Mouse (Mus musculus) large intestine, adult 2 months (tissue): ENCODE data around the gene Mef2a. TPM values are rescaled to one million over a fixed set of nuclear protein-coding genes. Genes with fewer than 3 reads are reported as not detected.
A peak's percentile ranks its signal among the peaks of the same experiment; 100 is the strongest.

Source experiments
- DNase-seq: peaks from one replicate; pipeline ENCODE4 v3.0.0-alpha.2; 2012; ENCODE audit warnings: low read depth, low spot score
- WGBS: fragments of 180-500 bp; shearing (Covaris S2); methylation state at CpG from one replicate; pipeline ENCODE4 v1.1.7; 2018; 5-methylcytosine and 5-hydroxymethylcytosine counted together
- polyA plus RNA-seq: library from polyadenylated mRNA; depleted of rRNA; stranded (reverse); fragments of >200 nt; gene quantifications from 2 replicates; pipeline ENCODE4 v1.2.3, GENCODE M21; 2012; rRNA removed

The Mef2a gene
- polyA plus RNA-seq, 1 experiment = 7.5 TPM

DNA sequence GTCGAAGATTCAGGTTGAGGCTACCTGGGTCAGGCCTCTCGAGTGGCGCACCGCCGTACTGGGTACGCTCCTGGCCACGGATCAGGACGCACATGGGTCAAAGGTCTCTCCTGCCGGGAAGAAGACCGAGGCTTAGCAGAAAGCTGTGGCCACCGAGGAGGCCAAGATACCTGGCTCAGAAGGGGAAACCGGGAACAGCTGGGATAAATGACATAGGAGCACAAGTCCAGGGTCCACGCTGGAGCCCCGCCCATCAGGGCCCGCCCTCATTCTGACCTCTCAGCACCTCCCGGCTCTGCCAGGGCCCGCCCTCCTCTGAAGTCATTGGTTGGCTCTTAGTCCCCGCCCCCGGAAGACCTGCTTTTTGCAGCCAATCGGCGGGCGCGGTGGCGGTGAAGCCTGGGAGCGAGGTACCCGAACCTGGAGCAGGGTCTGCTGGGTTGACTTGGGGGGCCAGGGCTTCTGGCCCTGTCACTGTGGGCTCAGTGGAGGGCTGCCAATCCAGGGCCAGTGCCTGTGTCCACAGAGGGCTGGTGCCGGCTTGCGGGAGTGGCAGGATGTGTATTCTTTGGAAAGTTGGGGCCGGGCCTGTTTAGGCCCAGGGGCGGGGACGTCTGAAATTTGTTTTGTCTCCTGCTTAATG is 150.3 kb downstream of the Mef2a start, which contains the start of gene Lysmd4:
Lysmd4 (plus strand) TSS at position 325 of the 643 bp plus-strand sequence.
- DNase-seq = peak; percentile 81
- 1% methylated on average over 31 of the region's 31 CpGs for WGBS

DNA sequence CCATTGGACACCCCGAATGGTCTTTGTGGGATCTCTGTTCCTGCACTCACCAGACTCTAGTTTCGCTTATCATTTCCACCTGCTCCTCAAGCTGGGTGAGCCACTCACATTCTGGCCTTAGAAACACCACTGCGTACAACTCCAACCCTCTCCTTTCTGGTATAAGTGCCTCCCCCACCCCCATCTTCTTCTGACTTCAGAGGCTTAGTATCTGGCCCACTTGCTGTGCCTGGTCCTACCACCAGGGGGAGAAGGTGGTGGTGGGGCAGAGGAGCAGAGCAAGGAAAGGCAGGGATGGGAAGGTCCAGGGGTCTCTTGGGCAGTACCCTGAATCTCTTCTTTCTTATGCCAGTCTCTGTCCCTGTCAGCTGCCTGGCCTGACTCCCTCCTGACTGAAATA is 155.6 kb downstream of the Mef2a start:
- no peak for DNase-seq
- WGBS = 81% methylated on average over 3 of the region's 3 CpGs

DNA sequence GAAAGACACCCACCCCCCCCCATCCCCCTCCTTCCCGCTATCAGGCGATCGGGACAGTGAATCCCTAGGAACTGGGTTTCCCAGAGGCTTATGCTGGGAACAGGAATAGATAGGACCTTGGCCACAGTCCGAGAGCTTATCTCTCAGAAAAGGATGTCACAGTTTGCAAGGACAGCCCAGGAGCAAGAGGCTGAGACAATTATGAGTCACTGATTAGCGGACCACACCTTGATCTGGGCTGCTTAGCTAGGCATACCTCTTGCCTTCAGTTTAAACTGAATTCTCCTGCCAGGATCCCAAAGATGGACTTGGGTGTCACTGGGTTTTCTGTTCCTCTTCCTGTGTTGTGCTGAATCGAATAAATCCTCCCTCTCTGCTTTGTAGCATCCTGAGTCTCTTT is 156.3 kb downstream of the Mef2a start:
- WGBS = 63% methylated on average over 6 of the region's 6 CpGs
- DNase-seq = no peak

DNA sequence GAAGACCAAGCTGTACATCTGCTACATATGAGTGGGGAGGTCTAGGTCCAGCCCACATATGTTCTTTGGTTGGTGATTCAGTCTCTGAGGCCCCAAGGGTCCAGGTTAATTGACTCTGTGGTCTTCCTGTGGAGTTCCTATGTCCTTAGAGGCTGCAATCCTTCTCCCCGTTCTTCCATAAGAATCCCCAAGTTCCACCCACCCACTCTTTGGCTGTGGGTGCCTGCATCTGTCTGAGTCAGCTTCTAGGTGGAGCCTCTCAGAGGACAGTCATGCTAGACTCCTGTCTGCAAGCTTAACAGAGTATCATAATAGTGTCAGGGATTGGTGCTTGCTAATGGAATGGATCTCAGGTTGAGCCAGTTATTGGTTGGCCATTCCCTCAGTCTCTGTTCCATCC is 159.1 kb downstream of the Mef2a start:
- 70% methylated on average over 1 of the region's 1 CpGs for WGBS
- DNase-seq = no peak

DNA sequence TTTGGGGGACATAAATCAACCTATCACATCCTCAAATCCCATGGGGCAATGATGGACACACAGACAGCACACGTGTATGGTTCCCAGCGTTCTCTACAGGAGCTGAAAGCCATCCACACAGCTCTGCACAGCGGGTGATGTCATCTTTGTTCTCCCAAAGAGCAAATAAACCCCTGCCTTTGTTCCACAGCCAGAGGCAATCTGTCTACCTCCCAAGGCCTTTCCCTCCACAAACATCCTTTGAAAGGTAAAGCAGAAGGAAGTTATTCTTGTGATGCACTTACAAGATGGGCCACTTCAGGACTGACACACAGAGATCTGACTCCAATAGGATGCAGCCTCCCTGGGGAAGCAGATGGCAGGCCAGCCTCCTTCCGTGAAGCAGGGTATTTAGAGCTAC is 160.7 kb downstream of the Mef2a start:
- no peak for DNase-seq
- WGBS = 40% methylated on average over 4 of the region's 4 CpGs

DNA sequence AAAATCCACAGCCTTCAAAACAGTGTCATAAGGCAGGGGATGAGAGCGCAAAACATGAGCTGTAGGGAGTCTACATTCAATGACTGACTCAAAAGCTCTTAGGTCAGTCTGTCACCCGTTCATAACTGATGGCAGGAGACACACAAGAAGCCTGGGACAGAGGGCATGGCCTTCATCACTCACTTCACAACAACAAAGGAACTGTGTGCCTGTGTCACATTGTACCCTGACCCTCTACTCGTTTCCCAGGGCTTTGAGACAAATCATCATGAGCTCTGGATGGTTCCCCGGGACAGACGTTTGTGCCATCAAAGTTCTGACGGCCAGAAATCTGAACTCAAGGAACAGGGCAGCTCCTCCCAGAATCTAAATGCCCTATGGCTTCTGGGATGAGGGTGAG is 161.3 kb downstream of the Mef2a start:
- no peak for DNase-seq
- WGBS = 77% methylated on average over 6 of the region's 6 CpGs

DNA sequence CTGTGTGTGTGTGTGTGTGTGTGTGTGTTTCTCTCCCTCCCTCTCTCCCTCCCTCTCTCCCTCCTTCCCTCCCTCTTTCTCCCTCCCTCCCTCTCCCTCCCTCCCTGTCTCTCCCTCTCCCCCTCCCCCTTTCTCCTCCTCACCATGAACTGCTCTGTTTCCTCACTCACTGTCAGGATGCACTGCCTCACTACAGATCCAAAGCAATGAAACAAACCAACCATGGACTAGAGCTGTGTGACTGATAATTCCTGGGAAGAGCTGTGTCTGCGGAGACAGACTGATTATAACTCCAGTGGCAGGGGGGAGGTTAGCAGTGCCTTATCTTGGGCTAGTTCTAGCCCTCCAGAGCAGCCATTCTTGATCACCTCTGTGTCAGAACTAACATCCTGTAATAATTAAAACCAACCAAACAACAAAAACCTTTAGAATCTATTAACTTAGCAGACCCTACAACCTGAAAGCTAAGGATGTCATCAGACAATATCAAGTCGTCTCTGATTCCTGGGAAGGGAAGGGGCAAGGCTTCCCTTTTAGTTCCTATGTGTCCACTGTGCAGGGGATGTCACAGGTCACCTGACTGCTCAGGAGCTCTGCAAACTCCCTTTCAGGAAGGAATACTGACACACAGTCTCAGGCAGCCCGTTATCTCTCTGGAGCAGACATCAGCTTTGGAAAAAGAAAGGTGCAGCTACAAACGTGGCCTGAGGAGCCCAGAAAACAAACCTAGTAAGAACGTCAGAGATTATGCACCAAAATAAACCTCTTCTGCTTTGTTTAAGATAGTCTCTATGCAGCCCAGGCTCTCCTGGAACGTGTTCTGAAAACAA is 162.4 kb downstream of the Mef2a start:
- DNase-seq = no peak
- 72% methylated on average over 6 of the region's 6 CpGs for WGBS

DNA sequence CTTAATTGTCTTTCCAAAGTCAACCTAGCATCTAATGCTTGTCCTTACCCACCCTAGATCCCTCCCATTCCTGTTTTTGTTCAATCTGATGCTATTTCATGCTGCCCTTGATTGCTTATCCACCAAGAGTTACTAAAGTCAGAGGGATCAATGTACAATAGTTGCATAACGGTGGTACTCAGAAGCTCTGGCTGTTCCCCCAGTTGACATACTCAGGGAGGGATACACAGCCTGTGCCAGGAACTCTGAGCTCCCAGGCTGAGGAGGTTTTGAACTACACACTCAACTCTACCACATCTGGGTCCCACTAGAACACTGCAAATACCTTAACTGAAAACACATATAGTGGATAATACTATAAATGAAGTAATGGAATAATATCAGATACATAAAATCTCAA is 164.3 kb downstream of the Mef2a start:
- 60% methylated on average over 1 of the region's 1 CpGs for WGBS
- DNase-seq = no peak

DNA sequence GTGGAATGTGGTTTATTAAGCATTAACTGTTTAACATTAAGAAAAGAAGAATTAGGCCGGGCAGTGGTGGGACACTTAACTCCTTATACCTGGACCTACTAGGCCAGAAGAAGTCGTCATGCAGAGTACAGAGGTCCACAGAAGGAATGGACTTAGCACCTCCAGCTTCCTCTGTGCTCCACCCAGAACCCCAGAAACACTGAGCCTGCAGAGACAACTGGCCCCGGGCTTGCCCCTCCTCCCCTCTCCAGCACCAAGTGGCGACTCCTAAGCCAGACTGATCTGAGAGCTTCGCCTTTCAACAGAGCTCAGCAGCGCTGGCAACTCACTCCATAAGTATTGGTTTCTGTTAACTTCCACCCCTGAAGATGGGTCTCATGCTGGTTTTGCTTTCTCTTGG is 165.0 kb downstream of the Mef2a start:
- no peak for DNase-seq
- WGBS = 64% methylated on average over 6 of the region's 6 CpGs

DNA sequence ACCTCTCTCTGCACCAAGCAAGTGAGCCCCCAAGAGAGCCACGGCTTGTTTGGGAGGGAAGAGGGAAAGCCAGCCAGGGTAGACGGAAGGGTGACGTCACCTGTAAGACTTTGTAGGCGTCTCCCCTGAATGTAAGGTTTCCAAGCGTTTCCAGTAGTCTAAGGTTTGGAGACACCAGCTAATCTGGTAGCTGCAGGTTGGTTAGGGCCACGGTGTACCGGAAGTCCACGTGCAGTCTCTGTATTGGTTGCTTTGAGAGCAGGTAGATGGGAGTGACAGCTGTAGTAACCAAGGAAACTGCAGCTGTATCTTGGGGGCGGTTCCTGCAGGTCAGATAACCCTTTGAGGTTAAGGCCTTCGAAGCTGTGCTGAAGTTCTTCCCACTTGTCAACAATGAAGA is 166.2 kb downstream of the Mef2a start:
- no peak for DNase-seq
- WGBS = 66% methylated on average over 10 of the region's 10 CpGs

DNA sequence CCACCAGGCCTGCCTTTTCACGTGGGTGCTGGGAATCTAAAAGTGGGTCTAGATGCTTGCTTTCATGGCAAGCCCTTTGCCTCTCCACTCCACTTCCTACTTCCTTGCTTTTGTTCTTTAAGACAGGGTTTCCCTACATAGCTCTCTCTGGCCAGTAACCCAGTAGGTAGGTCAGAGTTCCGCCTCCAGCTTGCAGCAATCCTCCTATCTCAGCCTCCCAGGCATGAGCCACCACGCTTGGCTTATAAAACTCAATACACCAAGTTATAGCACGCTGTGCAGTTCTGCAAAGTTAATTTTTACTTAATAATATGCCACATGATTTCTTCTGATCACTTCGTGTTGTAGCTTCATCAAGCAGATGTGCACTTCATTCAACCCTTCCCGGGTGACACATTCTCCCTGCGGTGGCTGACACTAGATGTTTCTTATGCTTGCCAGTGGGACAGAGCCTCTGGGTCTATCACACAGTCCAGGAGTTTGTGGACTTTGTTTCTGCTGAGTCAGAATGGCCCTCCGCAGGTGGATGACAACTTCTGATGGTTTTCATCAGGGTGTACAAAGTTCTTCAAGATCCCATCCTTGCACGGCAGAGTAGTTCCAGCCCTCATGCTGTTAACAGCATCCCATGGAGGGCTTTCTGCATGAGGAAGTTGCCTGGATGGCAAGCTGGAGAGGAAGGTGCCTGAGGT is 166.8 kb downstream of the Mef2a start:
- WGBS = 42% methylated on average over 9 of the region's 9 CpGs
- no peak for DNase-seq

DNA sequence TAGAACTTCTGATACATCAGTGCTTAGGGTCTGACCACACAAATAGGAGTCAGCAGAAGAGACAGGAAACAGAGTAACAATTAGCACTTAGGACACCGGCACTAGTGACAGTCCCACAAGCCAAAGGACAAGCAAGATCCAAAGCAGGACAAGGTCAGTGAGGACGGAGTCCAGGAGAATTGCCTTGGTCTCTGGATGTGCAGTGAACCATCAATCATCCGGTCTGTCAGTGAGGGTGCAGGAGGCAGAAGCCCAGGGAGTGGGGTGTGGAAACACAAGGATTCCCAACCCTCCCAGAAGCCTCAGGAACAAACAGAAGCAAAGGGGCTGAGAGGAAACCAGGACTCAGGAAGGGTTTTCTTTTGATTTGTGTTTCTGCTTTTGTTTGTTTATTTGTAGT is 169.0 kb downstream of the Mef2a start:
- whole genome bisulfite sequencing = 72% methylated on average over 3 of the region's 3 CpGs
- no peak for DNase-seq

DNA sequence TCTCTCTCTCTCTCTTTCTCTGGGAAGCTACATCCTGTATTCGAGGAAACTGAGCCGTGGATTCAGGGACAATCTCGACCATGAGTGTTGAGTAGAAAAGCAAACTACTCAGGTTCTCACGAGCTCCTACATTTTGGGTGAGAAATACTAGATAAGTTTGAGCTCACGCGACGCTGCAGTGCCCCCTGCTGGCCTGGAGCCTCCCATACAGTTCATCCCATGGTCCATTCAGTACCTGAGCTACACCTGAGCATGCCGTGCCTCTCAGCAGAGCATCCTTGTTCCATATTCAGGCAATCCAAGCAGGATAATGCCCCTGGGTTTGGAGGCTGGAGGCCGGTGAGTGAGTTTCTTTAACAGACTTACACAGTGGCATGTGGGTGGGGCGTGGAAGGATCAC is 173.2 kb downstream of the Mef2a start:
- DNase-seq = no peak
- WGBS = 6% methylated on average over 10 of the region's 10 CpGs

DNA sequence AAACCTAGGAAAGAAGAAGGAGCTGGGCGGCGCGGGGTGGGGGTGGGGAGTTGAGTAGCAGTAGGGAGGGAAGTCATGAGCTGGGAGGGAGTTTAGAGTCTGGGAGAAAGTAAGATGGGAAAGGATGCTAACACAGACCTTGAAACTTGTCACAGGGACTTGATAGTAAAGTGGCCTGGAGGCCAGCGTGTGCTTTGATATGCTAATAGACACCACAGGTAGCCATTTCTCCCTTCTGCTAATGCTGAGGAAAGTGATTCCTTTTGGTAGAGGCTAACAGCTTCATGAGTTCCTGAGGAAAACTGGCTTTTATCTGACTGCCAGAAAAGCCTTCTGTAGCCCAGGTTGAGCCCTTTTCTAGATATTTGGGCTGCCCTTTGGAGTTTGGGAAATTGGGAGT is 188.9 kb downstream of the Mef2a start:
- 76% methylated on average over 4 of the region's 4 CpGs for WGBS
- DNase-seq = no peak

Other genes starting within 250 kb of the Mef2a start
- 14.0 and 18.8 TPM in 2 replicates for gene Lysmd4, start 150.3 kb downstream of the Mef2a start, polyA plus RNA-seq